Mouse (Mus musculus) cerebral cortex, adult 2 months (tissue): ENCODE results near the gene Sema3a.

Source experiments
- WGBS: fragments of 180-500 bp; shearing (Covaris S2); methylation state at CpG from one replicate; pipeline ENCODE4 v1.1.7; 2018; 5-methylcytosine and 5-hydroxymethylcytosine counted together

The Sema3a gene

GRCm38 (mm10) chr5:13320138-13320537 is 194.9 kb downstream of the Sema3a start:
- 72% methylated on average over 3 of the region's 3 CpGs for WGBS

GRCm38 (mm10) chr5:13327281-13327680 is 202.1 kb downstream of the Sema3a start:
- 54% methylated on average over 5 of the region's 5 CpGs for WGBS

- WGBS: 80% methylated on average over 2 of the region's 2 CpGs
These were observed 206.2 kb downstream of the Sema3a start for GRCm38 (mm10) chr5:13331412-13331811.

GRCm38 (mm10) chr5:13337665-13338064 is 212.5 kb downstream of the Sema3a start:
- 93% methylated on average over 1 of the region's 1 CpGs for WGBS

- WGBS: 64% methylated on average over 4 of the region's 4 CpGs
These were observed 221.9 kb downstream of the Sema3a start for GRCm38 (mm10) chr5:13347068-13347467.

- WGBS: 71% methylated on average over 4 of the region's 4 CpGs
These were observed 226.4 kb downstream of the Sema3a start for GRCm38 (mm10) chr5:13351611-13352010.

GRCm38 (mm10) chr5:13352995-13353394 is 227.8 kb downstream of the Sema3a start:
- 71% methylated on average over 1 of the region's 1 CpGs for WGBS

- WGBS: 79% methylated on average over 1 of the region's 1 CpGs
These were observed 228.3 kb downstream of the Sema3a start for GRCm38 (mm10) chr5:13353539-13353938.

GRCm38 (mm10) chr5:13354913-13355312 is 229.7 kb downstream of the Sema3a start:
- WGBS: 57% methylated on average over 1 of the region's 1 CpGs

- WGBS: 76% methylated on average over 4 of the region's 4 CpGs
These were observed 233.6 kb downstream of the Sema3a start for GRCm38 (mm10) chr5:13358770-13359169.

GRCm38 (mm10) chr5:13360711-13361110 is 235.5 kb downstream of the Sema3a start:
- 48% methylated on average over 3 of the region's 3 CpGs for WGBS

GRCm38 (mm10) chr5:13365108-13365507 is 239.9 kb downstream of the Sema3a start:
- 74% methylated on average over 2 of the region's 2 CpGs for WGBS

- 71% methylated on average over 4 of the region's 4 CpGs for WGBS
These were observed 254.0 kb downstream of the Sema3a start for GRCm38 (mm10) chr5:13379223-13379622.

- WGBS: 60% methylated on average over 4 of the region's 4 CpGs
These were observed 258.8 kb downstream of the Sema3a start for GRCm38 (mm10) chr5:13384047-13384446.

GRCm38 (mm10) chr5:13384714-13385113 is 259.5 kb downstream of the Sema3a start:
- WGBS: 49% methylated on average over 4 of the region's 4 CpGs

- WGBS: 95% methylated on average over 3 of the region's 3 CpGs
These were observed 261.4 kb downstream of the Sema3a start for GRCm38 (mm10) chr5:13386603-13387002.

GRCm38 (mm10) chr5:13387679-13388078 is 262.5 kb downstream of the Sema3a start:
- WGBS: 92% methylated on average over 3 of the region's 3 CpGs

- WGBS: 78% methylated on average over 3 of the region's 3 CpGs
These were observed 264.8 kb downstream of the Sema3a start for GRCm38 (mm10) chr5:13389995-13390394.

GRCm38 (mm10) chr5:13405432-13405831 is 280.2 kb downstream of the Sema3a start:
- WGBS: 53% methylated on average over 1 of the region's 1 CpGs

- WGBS: 77% methylated on average over 2 of the region's 2 CpGs
These were observed 280.9 kb downstream of the Sema3a start for GRCm38 (mm10) chr5:13406131-13406530.

- WGBS: 81% methylated on average over 2 of the region's 2 CpGs
These were observed 286.7 kb downstream of the Sema3a start for GRCm38 (mm10) chr5:13411920-13412319.

- 87% methylated on average over 2 of the region's 2 CpGs for WGBS
These were observed 288.8 kb downstream of the Sema3a start for GRCm38 (mm10) chr5:13413915-13414525.

- WGBS: 70% methylated on average over 3 of the region's 3 CpGs
These were observed 291.9 kb downstream of the Sema3a start for GRCm38 (mm10) chr5:13416960-13417710.
